Mouse (Mus musculus) MEL (cell line): ENCODE measurements around the gene Dusp22.

ENCODE experiments used
- POLR2A ChIP-seq, 2 experiments: IDR thresholded peaks; 2 replicates each; pipeline ENCODE4 v1.6.1; 2011 to 2012; ENCODE audit warnings: low read length in 2 of 2, mild to moderate bottlenecking in 2 of 2, control low read depth in 1 of 2, improper control_type of control experiment in 1 of 2, low read depth in 1 of 2, moderate library complexity in 1 of 2; ENCODE audit not compliant: control insufficient read depth in 1 of 2, insufficient read depth in 1 of 2, poor library complexity in 1 of 2
- ZNF384 ChIP-seq: IDR thresholded peaks from 2 replicates; pipeline ENCODE4 v1.6.1; 2012; ENCODE audit warnings: low read depth, mild to moderate bottlenecking, inconsistent platforms, low read length, improper control_type of control experiment

DNA sequence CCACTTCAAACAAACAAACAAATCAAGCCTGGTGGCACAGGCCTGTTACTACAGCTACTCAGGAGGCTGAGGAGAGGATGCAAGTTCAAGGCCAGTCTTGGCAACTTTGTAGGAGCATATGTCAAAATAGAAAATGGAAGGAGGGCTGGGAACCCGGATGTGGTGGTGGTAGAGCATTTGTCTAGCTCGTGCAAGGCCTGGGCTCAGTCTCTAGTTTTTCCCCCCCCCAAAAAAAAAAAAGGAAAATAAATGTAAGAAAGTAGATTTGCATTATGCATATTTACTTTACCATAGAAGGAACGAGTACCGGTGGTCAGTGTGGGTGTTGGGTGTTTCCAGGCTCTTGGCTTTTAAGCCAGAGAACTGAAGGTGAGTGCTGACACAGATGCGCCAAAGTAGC is 29.7 kb downstream of the Dusp22 start:
- TF ChIP-seq ZNF384, result no peak
- TF ChIP-seq POLR2A (IDR thresholded peaks at IDR 0.05; ENCODE audit: control insufficient read depth in 1 of 2, insufficient read depth in 1 of 2, low read depth in 1 of 2, low read length in 2 of 2, poor library complexity in 1 of 2), result no peak
